Mouse (Mus musculus): Measurements from ENCODE around the gene Ndufv1. TPM values are rescaled to one million over a fixed set of nuclear protein-coding genes. Genes with fewer than 3 reads are reported as not detected.
A peak's percentile ranks its signal among the peaks of the same experiment; 100 is the strongest.
"Not testable (repeated sequence)": the region's sequence is repeated elsewhere in the genome, so short reads cannot be mapped to it uniquely, and the experiment has no call there.

Ndufv1 gene
- polyA plus RNA-seq, 1 experiment from 2014 or later = 213 TPM

GRCm38 (mm10) chr19:4052516-4053030 is 40.0 kb upstream of the Ndufv1 start:
- no peak for DNase-seq (ENCODE audit: low spot score)
- no peak for TF ChIP-seq CTCF (IDR thresholded peaks at IDR 0.05; ENCODE audit: low read depth)
- no peak for TF ChIP-seq EP300 (optimal IDR thresholded peaks at IDR 0.05)

GRCm38 (mm10) chr19:4051741-4052515 is 39.3 kb upstream of the Ndufv1 start:
- Histone ChIP-seq H3K27ac (replicated peaks) (no peak overlapping the region), H3K9ac (ENCODE audit: low read length) (no peak overlapping the region), H3K9me3 (ENCODE audit: control insufficient read depth, low read length) (no peaks in the 10 kb centered on the region), H3K4me2 (replicated peaks; ENCODE audit: low read depth) (no peak overlapping the region), H3K36me3 (ENCODE audit: control insufficient read depth, insufficient read depth, low read length) (no peaks in the 10 kb centered on the region), H3K27me3 (ENCODE audit: control insufficient read depth, insufficient read depth, low read length) (no peaks in the 10 kb centered on the region), H3K4me1 (replicated peaks; ENCODE audit: control insufficient read depth, insufficient read depth) (no peaks in the 10 kb centered on the region), H3K4me3 (ENCODE audit: low read depth, low read length) (no peak overlapping the region)
- ATAC-seq (ENCODE audit: low FRiP score, low TSS enrichment) (no peak), DNase-seq (ENCODE audit: low spot score) (peak; percentile 66)
- no peak for TF ChIP-seq EP300 (optimal IDR thresholded peaks at IDR 0.05)
- peak; percentile 89 for TF ChIP-seq CTCF (IDR thresholded peaks at IDR 0.05; ENCODE audit: low read depth)
- 53% methylated on average over 10 of the region's 10 CpGs for WGBS

More at GRCm38 (mm10) chr19:4052516-4053030, 40.0 kb upstream of the Ndufv1 start:
- no peak overlapping the region for H3K27ac ChIP-seq (replicated peaks)
- no peaks in the 10 kb centered on the region for H3K4me1 ChIP-seq (replicated peaks; ENCODE audit: control insufficient read depth, insufficient read depth)
- no peaks in the 10 kb centered on the region for H3K36me3 ChIP-seq (ENCODE audit: control insufficient read depth, insufficient read depth, low read length)
- H3K9me3 ChIP-seq (ENCODE audit: control insufficient read depth, low read length) = no peaks in the 10 kb centered on the region
- no peaks in the 10 kb centered on the region for H3K27me3 ChIP-seq (ENCODE audit: control insufficient read depth, insufficient read depth, low read length)
- H3K4me2 ChIP-seq (replicated peaks; ENCODE audit: low read depth) = no peak overlapping the region
- 73% methylated on average over 5 of the region's 5 CpGs for WGBS
- H3K9ac ChIP-seq (ENCODE audit: low read length) = no peak overlapping the region
- H3K4me3 ChIP-seq (ENCODE audit: low read depth, low read length) = no peak overlapping the region
- ATAC-seq (ENCODE audit: low FRiP score, low TSS enrichment) = no peak

- Histone ChIP-seq H3K27ac (replicated peaks) (no peak overlapping the region), H3K36me3 (ENCODE audit: control insufficient read depth, insufficient read depth, low read length) (no peaks in the 10 kb centered on the region), H3K9ac (ENCODE audit: low read length) (no peak overlapping the region), H3K4me2 (replicated peaks; ENCODE audit: low read depth) (no peak overlapping the region), H3K4me1 (replicated peaks; ENCODE audit: control insufficient read depth, insufficient read depth) (no peaks in the 10 kb centered on the region), H3K4me3 (ENCODE audit: low read depth, low read length) (no peak overlapping the region), H3K27me3 (ENCODE audit: control insufficient read depth, insufficient read depth, low read length) (no peaks in the 10 kb centered on the region), H3K9me3 (ENCODE audit: control insufficient read depth, low read length) (no peaks in the 10 kb centered on the region)
- ATAC-seq (ENCODE audit: low FRiP score, low TSS enrichment) (no peak), DNase-seq (ENCODE audit: low spot score) (no peak)
- 93% methylated on average over 5 of the region's 5 CpGs for WGBS
- TF ChIP-seq EP300 (optimal IDR thresholded peaks at IDR 0.05) = no peak
- TF ChIP-seq CTCF (IDR thresholded peaks at IDR 0.05; ENCODE audit: low read depth) = peak; percentile 42
Observed at GRCm38 (mm10) chr19:4051016-4051415, 38.4 kb upstream of the Ndufv1 start.

- H3K4me1 ChIP-seq (replicated peaks; ENCODE audit: control insufficient read depth, insufficient read depth); H3K9me3 ChIP-seq (ENCODE audit: control insufficient read depth, low read length); H3K4me3 ChIP-seq (ENCODE audit: low read depth, low read length); H3K27ac ChIP-seq (replicated peaks); ATAC-seq (ENCODE audit: low FRiP score, low TSS enrichment); H3K27me3 ChIP-seq (ENCODE audit: control insufficient read depth, insufficient read depth, low read length); DNase-seq (ENCODE audit: low spot score); H3K4me2 ChIP-seq (replicated peaks; ENCODE audit: low read depth); H3K9ac ChIP-seq (ENCODE audit: low read length); H3K36me3 ChIP-seq (ENCODE audit: control insufficient read depth, insufficient read depth, low read length): not testable (repeated sequence)
- TF ChIP-seq CTCF (IDR thresholded peaks at IDR 0.05; ENCODE audit: low read depth) = peak; percentile 55
- 77% methylated on average over 5 of the region's 5 CpGs for WGBS
Observed at GRCm38 (mm10) chr19:4049069-4049468, 36.5 kb upstream of the Ndufv1 start.

GRCm38 (mm10) chr19:4047859-4048258 is 35.3 kb upstream of the Ndufv1 start:
- H3K4me1 ChIP-seq (replicated peaks; ENCODE audit: control insufficient read depth, insufficient read depth) = no peaks in the 10 kb centered on the region
- WGBS = 13% methylated on average over 4 of the region's 4 CpGs
- no peaks in the 10 kb centered on the region for H3K27me3 ChIP-seq (ENCODE audit: control insufficient read depth, insufficient read depth, low read length)
- no peaks in the 10 kb centered on the region for H3K36me3 ChIP-seq (ENCODE audit: control insufficient read depth, insufficient read depth, low read length)
- DNase-seq (ENCODE audit: low spot score) (peak; percentile 84), ATAC-seq (ENCODE audit: low FRiP score, low TSS enrichment) (no peak)
- no peak overlapping the region for H3K4me3 ChIP-seq (ENCODE audit: low read depth, low read length)
- H3K9ac ChIP-seq (ENCODE audit: low read length) = no peak overlapping the region
- no peak overlapping the region for H3K4me2 ChIP-seq (replicated peaks; ENCODE audit: low read depth)
- peak overlapping the region; percentile 81; the same call in 1 of the 2 replicates for H3K27ac ChIP-seq (replicated peaks)
- H3K9me3 ChIP-seq (ENCODE audit: control insufficient read depth, low read length) = no peaks in the 10 kb centered on the region
- TF ChIP-seq CTCF (IDR thresholded peaks at IDR 0.05; ENCODE audit: low read depth) (peak; percentile 88), EP300 (optimal IDR thresholded peaks at IDR 0.05) (no peak)

GRCm38 (mm10) chr19:4046866-4047254 is 34.3 kb upstream of the Ndufv1 start:
- peak; percentile 62 for ATAC-seq (ENCODE audit: low FRiP score, low TSS enrichment)
- H3K36me3 ChIP-seq (ENCODE audit: control insufficient read depth, insufficient read depth, low read length) = no peaks in the 10 kb centered on the region
- 50% methylated on average over 8 of the region's 8 CpGs for WGBS
- H3K4me1 ChIP-seq (replicated peaks; ENCODE audit: control insufficient read depth, insufficient read depth) = no peaks in the 10 kb centered on the region
- no peak overlapping the region for H3K4me3 ChIP-seq (ENCODE audit: low read depth, low read length)
- no peaks in the 10 kb centered on the region for H3K9me3 ChIP-seq (ENCODE audit: control insufficient read depth, low read length)
- no peak overlapping the region for H3K4me2 ChIP-seq (replicated peaks; ENCODE audit: low read depth)
- H3K27me3 ChIP-seq (ENCODE audit: control insufficient read depth, insufficient read depth, low read length) = no peaks in the 10 kb centered on the region
- H3K27ac ChIP-seq (replicated peaks) = peak overlapping the region; percentile 93
- peak; percentile 86 for DNase-seq (ENCODE audit: low spot score)
- no peak overlapping the region for H3K9ac ChIP-seq (ENCODE audit: low read length)
- no peak for TF ChIP-seq CTCF (IDR thresholded peaks at IDR 0.05; ENCODE audit: low read depth)
- no peak for TF ChIP-seq EP300 (optimal IDR thresholded peaks at IDR 0.05)
